Mouse (Mus musculus) embryonic stem cell, embryonic (primary cell): ENCODE measurements around the gene Cfap97d2.
"Not testable (repeated sequence)": the region's sequence is repeated elsewhere in the genome, so short reads cannot be mapped to it uniquely, and the experiment has no call there.

Experiments
- CTCF ChIA-PET, 4 experiments: fragments of 300-600 bp in 2 of 4; fragments of 350-600 bp in 2 of 4; sonication (Branson Sonifier 250); formaldehyde crosslinking; loops; one replicate each; lab custom pipeline; 2022; ENCODE audit warnings: inconsistent platforms in 2 of 4; lab: Charles Lee
- POLR2A ChIA-PET, 4 experiments: fragments of 300-600 bp in 2 of 4; fragments of 350-600 bp in 2 of 4; sonication (Branson Sonifier 250); formaldehyde crosslinking; loops; one replicate each; lab custom pipeline; 2022; ENCODE audit warnings: antibody characterized with exemption in 4 of 4, inconsistent platforms in 1 of 4; lab: Charles Lee

Gene Cfap97d2

GRCm38 (mm10) chr8:13699323-13699949 is 6.3 kb upstream of the Cfap97d2 start:
- CTCF ChIA-PET, result interaction anchor here in 2 of 4 experiments (0.6 to 1.3 kb wide), 3 partner anchors 20 to 360 kb away, joined by 3 to 4 read pairs (median 3); no protein-coding TSS in a partner anchor

GRCm38 (mm10) chr8:13702755-13703154 is 2.9 kb upstream of the Cfap97d2 start:
- CTCF ChIA-PET, result no interaction called here
- POLR2A ChIA-PET, result no interaction called here

More at GRCm38 (mm10) chr8:13699323-13699949, 6.3 kb upstream of the Cfap97d2 start:
- POLR2A ChIA-PET, result no interaction called here

- CTCF ChIA-PET, result interaction anchor here in 2 of 4 experiments (0.6 to 1.2 kb wide), 2 partner anchors 114 to 292 kb away, joined by 3 read pairs; no protein-coding TSS in a partner anchor
- POLR2A ChIA-PET, result interaction anchor here in 1 of 4 experiments (1.1 to 1.5 kb wide), 2 partner anchors 12 to 14 kb away, joined by 3 to 4 read pairs; no protein-coding TSS in a partner anchor
Observed at GRCm38 (mm10) chr8:13703756-13704155, 1.9 kb upstream of the Cfap97d2 start.

- POLR2A ChIA-PET, result interaction anchor here in 1 of 4 experiments (1.1 to 1.5 kb wide), 2 partner anchors 12 to 15 kb away, joined by 3 to 4 read pairs; no protein-coding TSS in a partner anchor
Observed at GRCm38 (mm10) chr8:13704301-13704700, 1.4 kb upstream of the Cfap97d2 start.

GRCm38 (mm10) chr8:13706918-13707317 is 1.2 kb downstream of the Cfap97d2 start:
- POLR2A ChIA-PET, result interaction anchor here in 1 of 4 experiments (1.5 kb wide), 1 partner anchor 158 kb away, joined by 3 read pairs; no protein-coding TSS in a partner anchor

More at GRCm38 (mm10) chr8:13704301-13704700, 1.4 kb upstream of the Cfap97d2 start:
- CTCF ChIA-PET, result interaction anchor here in 3 of 4 experiments (0.6 to 1.6 kb wide), 3 partner anchors 115 to 292 kb away, joined by 3 to 6 read pairs (median 3); no protein-coding TSS in a partner anchor

GRCm38 (mm10) chr8:13708514-13708913 is 2.8 kb downstream of the Cfap97d2 start:
- ChIA-PET POLR2A (no interaction called here), CTCF (interaction anchor here in 1 of 4 experiments (1.2 kb wide), 1 partner anchor 253 kb away, joined by 3 read pairs; no protein-coding TSS in a partner anchor)

More at GRCm38 (mm10) chr8:13706918-13707317, 1.2 kb downstream of the Cfap97d2 start:
- CTCF ChIA-PET, result no interaction called here

- POLR2A ChIA-PET, result no interaction called here
- CTCF ChIA-PET, result no interaction called here
Observed at GRCm38 (mm10) chr8:13718980-13719379, 13.3 kb downstream of the Cfap97d2 start.

- POLR2A ChIA-PET, result interaction anchor here in 1 of 4 experiments (0.8 kb wide), 1 partner anchor 174 kb away, joined by 3 read pairs; no protein-coding TSS in a partner anchor
- CTCF ChIA-PET, result interaction anchor here in 3 of 4 experiments (0.6 to 1.0 kb wide), 7 partner anchors 28 to 314 kb away, joined by 3 to 6 read pairs (median 4); partner anchors contain the start of gene Upf3a (in 1 of the 3)
Observed at GRCm38 (mm10) chr8:13725722-13726121, 20.0 kb downstream of the Cfap97d2 start.

- CTCF ChIA-PET, result interaction anchor here in 2 of 4 experiments (0.6 to 1.1 kb wide), 4 partner anchors 62 to 401 kb away, joined by 3 to 5 read pairs (median 4); no protein-coding TSS in a partner anchor
- POLR2A ChIA-PET, result interaction anchor here in 1 of 4 experiments (1.5 kb wide), 1 partner anchor 22 kb away, joined by 3 read pairs; the partner anchor contains the start of gene Cfap97d2
Observed at GRCm38 (mm10) chr8:13727469-13728094, 21.9 kb downstream of the Cfap97d2 start.

- ChIA-PET CTCF (no interaction called here), POLR2A (interaction anchor here in 1 of 4 experiments (0.6 kb wide), 1 partner anchor 333 kb away, joined by 4 read pairs; no protein-coding TSS in a partner anchor)
Observed at GRCm38 (mm10) chr8:13740323-13740770, 34.7 kb downstream of the Cfap97d2 start.

- POLR2A ChIA-PET, result no interaction called here
Observed at GRCm38 (mm10) chr8:13740817-13741613, 35.3 kb downstream of the Cfap97d2 start.

GRCm38 (mm10) chr8:13746212-13746611 is 40.5 kb downstream of the Cfap97d2 start:
- POLR2A ChIA-PET, CTCF ChIA-PET: not testable (repeated sequence)

More at GRCm38 (mm10) chr8:13740817-13741613, 35.3 kb downstream of the Cfap97d2 start:
- CTCF ChIA-PET, result interaction anchor here in 1 of 4 experiments (1.4 kb wide), 1 partner anchor 329 kb away, joined by 4 read pairs; no protein-coding TSS in a partner anchor

- POLR2A ChIA-PET, result no interaction called here
- CTCF ChIA-PET, result no interaction called here
Observed at GRCm38 (mm10) chr8:13747626-13748025, 41.9 kb downstream of the Cfap97d2 start.

GRCm38 (mm10) chr8:13753680-13754079 is 48.0 kb downstream of the Cfap97d2 start:
- POLR2A ChIA-PET, result interaction anchor here in 1 of 4 experiments (1.0 kb wide), 1 partner anchor 31 kb away, joined by 7 read pairs; the partner anchor contains the start of gene Upf3a

GRCm38 (mm10) chr8:13756480-13756879 is 50.8 kb downstream of the Cfap97d2 start:
- ChIA-PET CTCF (interaction anchor here in 3 of 4 experiments (1.2 to 2.5 kb wide), 4 partner anchors 18 to 345 kb away, joined by 3 to 14 read pairs (median 4); partner anchors contain the start of gene Upf3a (in 1 of the 3)), POLR2A (interaction anchor here in 3 of 4 experiments (0.6 to 4.6 kb wide), 12 partner anchors 10 to 348 kb away, joined by 3 to 39 read pairs (median 4); partner anchors contain the start of gene Upf3a (in 1 of the 3))

More at GRCm38 (mm10) chr8:13753680-13754079, 48.0 kb downstream of the Cfap97d2 start:
- CTCF ChIA-PET, result interaction anchor here in 1 of 4 experiments (1.8 kb wide), 1 partner anchor 341 kb away, joined by 7 read pairs; no protein-coding TSS in a partner anchor

- ChIA-PET POLR2A (interaction anchor here in 3 of 4 experiments (0.6 to 4.6 kb wide), 26 partner anchors 8 to 532 kb away, joined by 3 to 39 read pairs (median 4); partner anchors contain the start of genes Upf3a (in 2 of the 3) and Champ1 (in 1 of the 3)), CTCF (interaction anchor here in 3 of 4 experiments (0.6 to 2.5 kb wide), 11 partner anchors 17 to 553 kb away, joined by 3 to 14 read pairs (median 4); partner anchors contain the start of gene Upf3a (in 1 of the 3))
Observed at GRCm38 (mm10) chr8:13756982-13757804, 51.5 kb downstream of the Cfap97d2 start, which contains the start of gene Cdc16. Cdc16 (plus strand) TSS chr8:13757676.
